Mouse (Mus musculus): ENCODE data around the gene Hivep3. TPM values are rescaled to one million over a fixed set of nuclear protein-coding genes. Genes with fewer than 3 reads are reported as not detected.

The Hivep3 gene
- total and polyA plus RNA-seq, 3 experiments: not detected

DNA sequence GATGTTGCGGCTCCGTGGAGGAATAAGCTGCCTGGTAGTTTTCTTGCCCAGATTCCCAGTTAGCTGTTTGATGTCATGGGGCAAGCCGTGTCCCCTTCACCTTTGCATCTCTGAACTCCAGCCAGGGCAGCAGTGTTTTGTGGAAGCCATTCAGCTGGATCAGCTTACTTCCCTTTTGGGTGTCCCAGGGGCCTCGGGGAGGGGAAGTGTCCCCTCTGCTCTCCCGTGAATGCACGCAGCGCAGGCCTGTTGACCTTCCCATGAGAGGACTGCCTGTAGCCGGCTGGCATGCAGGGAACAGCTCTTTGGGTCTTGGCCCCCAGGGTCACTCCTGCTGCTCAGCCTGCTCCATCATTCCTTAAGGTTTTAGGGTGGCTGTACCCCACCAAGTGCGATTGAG is 320.6 kb downstream of the Hivep3 start:
- TF ChIP-seq UBTF (IDR thresholded peaks at IDR 0.05; ENCODE audit: borderline replicate concordance, insufficient read depth, low read depth, low read length) (no peak), CTCF (IDR thresholded peaks at IDR 0.05 in 2 of 3, conservative IDR thresholded peaks at IDR 0.05 in 1 of 3; ENCODE audit: control insufficient read depth in 1 of 3, insufficient read depth in 1 of 3, low read depth in 2 of 3, low read length in 3 of 3, poor library complexity in 1 of 3, severe bottlenecking in 1 of 3) (no peak), ZKSCAN1 (IDR thresholded peaks at IDR 0.05; ENCODE audit: low read depth, low read length) (no peak), MYC (IDR thresholded peaks at IDR 0.05; ENCODE audit: low read depth, low read length) (no peak), ZNF384 (IDR thresholded peaks at IDR 0.05; ENCODE audit: low read depth, low read length) (no peak), MAFK (IDR thresholded peaks at IDR 0.05; ENCODE audit: borderline replicate concordance, low read depth, low read length) (no peak), MAX (IDR thresholded peaks at IDR 0.05; ENCODE audit: low read length) (no peak), RAD21 (IDR thresholded peaks at IDR 0.05; ENCODE audit: low read depth, low read length) (no peak), USF1 (IDR thresholded peaks at IDR 0.05; ENCODE audit: low read depth, low read length) (no peak), MAZ (IDR thresholded peaks at IDR 0.05; ENCODE audit: low read depth, low read length) (no peak)
- H3K9ac ChIP-seq (ENCODE audit: control insufficient read depth, low read depth, low read length, poor library complexity, severe bottlenecking): no peak overlapping the region
- no peaks in the 10 kb centered on the region for H3K4me1 ChIP-seq (ENCODE audit: control insufficient read depth in 1 of 2, insufficient read depth in 2 of 2, low read length in 2 of 2)
- no peak overlapping the region for H3K27ac ChIP-seq (ENCODE audit: control insufficient read depth, low read depth, low read length)
- no peak for DNase-seq (ENCODE audit: low read depth, low spot score)
- no peaks in the 10 kb centered on the region for H3K9me3 ChIP-seq (replicated peaks; ENCODE audit: insufficient read depth, low read length)
- H3K79me2 ChIP-seq (ENCODE audit: control insufficient read depth, insufficient read depth, low read length, poor library complexity): no peaks in the 10 kb centered on the region
- H3K36me3 ChIP-seq (ENCODE audit: control insufficient read depth in 1 of 2, insufficient read depth in 2 of 2, low read length in 2 of 2): no peaks in the 10 kb centered on the region
- no peak overlapping the region for H3K4me3 ChIP-seq (ENCODE audit: control insufficient read depth in 1 of 2, insufficient read depth in 1 of 2, low read depth in 2 of 2, low read length in 2 of 2)
- H3K27me3 ChIP-seq (ENCODE audit: control insufficient read depth in 1 of 2, insufficient read depth in 2 of 2, low read length in 2 of 2): no peaks in the 10 kb centered on the region

DNA sequence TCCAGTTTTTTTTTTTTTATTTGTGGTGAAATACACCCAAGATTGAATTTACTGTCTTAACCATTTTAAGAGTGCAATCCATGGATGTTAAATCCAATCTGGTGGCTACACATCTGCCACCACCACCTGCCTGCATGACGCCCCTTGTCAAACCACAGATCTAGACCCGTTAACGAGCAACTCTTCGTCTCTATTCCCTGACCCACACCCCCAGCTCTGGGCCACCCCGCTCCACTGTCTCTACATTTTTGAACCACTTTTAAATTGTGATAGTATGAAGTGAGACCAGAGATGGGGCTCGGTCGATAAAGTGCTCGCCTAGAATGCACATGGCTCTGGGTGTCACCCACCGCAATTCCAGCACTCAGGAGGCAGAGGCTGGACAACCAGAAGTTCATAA is 322.9 kb downstream of the Hivep3 start:
- no peak for DNase-seq (ENCODE audit: low read depth, low spot score)

More for the DNA sequence above, 322.9 kb downstream of the Hivep3 start:
- Histone ChIP-seq H3K4me1 (ENCODE audit: control insufficient read depth in 1 of 2, insufficient read depth in 2 of 2, low read length in 2 of 2) (no peaks in the 10 kb centered on the region), H3K27ac (ENCODE audit: control insufficient read depth, low read depth, low read length) (no peak overlapping the region), H3K9ac (ENCODE audit: control insufficient read depth, low read depth, low read length, poor library complexity, severe bottlenecking) (no peak overlapping the region), H3K9me3 (replicated peaks; ENCODE audit: insufficient read depth, low read length) (no peaks in the 10 kb centered on the region), H3K27me3 (ENCODE audit: control insufficient read depth in 1 of 2, insufficient read depth in 2 of 2, low read length in 2 of 2) (no peaks in the 10 kb centered on the region), H3K4me3 (ENCODE audit: control insufficient read depth in 1 of 2, insufficient read depth in 1 of 2, low read depth in 2 of 2, low read length in 2 of 2) (no peak overlapping the region), H3K36me3 (ENCODE audit: control insufficient read depth in 1 of 2, insufficient read depth in 2 of 2, low read length in 2 of 2) (no peaks in the 10 kb centered on the region), H3K79me2 (ENCODE audit: control insufficient read depth, insufficient read depth, low read length, poor library complexity) (no peaks in the 10 kb centered on the region)
- TF ChIP-seq HCFC1 (IDR thresholded peaks at IDR 0.05; ENCODE audit: low read depth, low read length): no peak
- TF ChIP-seq E2F4 (IDR thresholded peaks at IDR 0.05; ENCODE audit: borderline replicate concordance, low read depth, low read length): no peak
- TF ChIP-seq MAFK (IDR thresholded peaks at IDR 0.05; ENCODE audit: borderline replicate concordance, low read depth, low read length): no peak
- no peak for TF ChIP-seq JUND (IDR thresholded peaks at IDR 0.05; ENCODE audit: low read depth, low read length)
- no peak for TF ChIP-seq ZKSCAN1 (IDR thresholded peaks at IDR 0.05; ENCODE audit: low read depth, low read length)
- no peak for TF ChIP-seq GABPA (IDR thresholded peaks at IDR 0.05; ENCODE audit: low read depth, low read length)
- TF ChIP-seq ELF1 (IDR thresholded peaks at IDR 0.05; ENCODE audit: low read depth, low read length): no peak
- no peak for TF ChIP-seq ZNF384 (IDR thresholded peaks at IDR 0.05; ENCODE audit: low read depth, low read length)
- no peak for TF ChIP-seq TBP (IDR thresholded peaks at IDR 0.05; ENCODE audit: low read depth, low read length)
- no peak for TF ChIP-seq SMC3 (IDR thresholded peaks at IDR 0.05; ENCODE audit: low read depth, low read length)
- no peak for TF ChIP-seq EP300 (IDR thresholded peaks at IDR 0.05; ENCODE audit: low read depth in 1 of 2, low read length in 2 of 2)
- TF ChIP-seq RAD21 (IDR thresholded peaks at IDR 0.05; ENCODE audit: low read depth, low read length): no peak
- no peak for TF ChIP-seq CHD2 (IDR thresholded peaks at IDR 0.05; ENCODE audit: low read length)
- no peak for TF ChIP-seq KAT2A (conservative IDR thresholded peaks at IDR 0.05; ENCODE audit: low read depth, low read length)
- no peak for TF ChIP-seq ETS1 (IDR thresholded peaks at IDR 0.05; ENCODE audit: low read depth, low read length)
- TF ChIP-seq CTCF (IDR thresholded peaks at IDR 0.05 in 2 of 3, conservative IDR thresholded peaks at IDR 0.05 in 1 of 3; ENCODE audit: control insufficient read depth in 1 of 3, insufficient read depth in 1 of 3, low read depth in 2 of 3, low read length in 3 of 3, poor library complexity in 1 of 3, severe bottlenecking in 1 of 3): no peak
- no peak for TF ChIP-seq MAZ (IDR thresholded peaks at IDR 0.05; ENCODE audit: low read depth, low read length)

Measured in MEL (cell line).